Mouse (Mus musculus) adrenal gland, adult 10 weeks (tissue): ENCODE results near the gene Arsb. TPM values are rescaled to one million over a fixed set of nuclear protein-coding genes. Genes with fewer than 3 reads are reported as not detected.

Source experiments
- polyA plus RNA-seq: library from polyadenylated mRNA; stranded (reverse); fragments of 350-450 nt; fragmentation: Illumina TruSeq; extraction: RNeasy Lipid Tissue Mini Kit (QIAGEN cat#74804); gene quantifications from one replicate; pipeline ENCODE4 v1.2.3, GENCODE M21; 2014; ENCODE audit warnings: low read depth, low replicate concordance

Gene Arsb
- 63.9 TPM for polyA plus RNA-seq

GRCm38 (mm10) chr13:93771588-93772278 is at the start of gene Arsb:
Arsb (plus strand) TSS chr13:93771630.

Other genes starting within 250 kb of the Arsb start
- 3.7 TPM for gene Bhmt, start 133.7 kb upstream of the Arsb start, polyA plus RNA-seq
- gene Bhmt2, start 97.3 kb upstream of the Arsb start, polyA plus RNA-seq: not detected
- gene Dmgdh, start 97.2 kb upstream of the Arsb start, polyA plus RNA-seq: 0.17 TPM